Mouse (Mus musculus) cerebellum, adult 8-10 months (tissue): ENCODE data around the gene 1700023F06Rik.

Experiments used
- DNase-seq: peaks from one replicate; pipeline ENCODE4 v3.0.0; 2022

Gene 1700023F06Rik

DNA sequence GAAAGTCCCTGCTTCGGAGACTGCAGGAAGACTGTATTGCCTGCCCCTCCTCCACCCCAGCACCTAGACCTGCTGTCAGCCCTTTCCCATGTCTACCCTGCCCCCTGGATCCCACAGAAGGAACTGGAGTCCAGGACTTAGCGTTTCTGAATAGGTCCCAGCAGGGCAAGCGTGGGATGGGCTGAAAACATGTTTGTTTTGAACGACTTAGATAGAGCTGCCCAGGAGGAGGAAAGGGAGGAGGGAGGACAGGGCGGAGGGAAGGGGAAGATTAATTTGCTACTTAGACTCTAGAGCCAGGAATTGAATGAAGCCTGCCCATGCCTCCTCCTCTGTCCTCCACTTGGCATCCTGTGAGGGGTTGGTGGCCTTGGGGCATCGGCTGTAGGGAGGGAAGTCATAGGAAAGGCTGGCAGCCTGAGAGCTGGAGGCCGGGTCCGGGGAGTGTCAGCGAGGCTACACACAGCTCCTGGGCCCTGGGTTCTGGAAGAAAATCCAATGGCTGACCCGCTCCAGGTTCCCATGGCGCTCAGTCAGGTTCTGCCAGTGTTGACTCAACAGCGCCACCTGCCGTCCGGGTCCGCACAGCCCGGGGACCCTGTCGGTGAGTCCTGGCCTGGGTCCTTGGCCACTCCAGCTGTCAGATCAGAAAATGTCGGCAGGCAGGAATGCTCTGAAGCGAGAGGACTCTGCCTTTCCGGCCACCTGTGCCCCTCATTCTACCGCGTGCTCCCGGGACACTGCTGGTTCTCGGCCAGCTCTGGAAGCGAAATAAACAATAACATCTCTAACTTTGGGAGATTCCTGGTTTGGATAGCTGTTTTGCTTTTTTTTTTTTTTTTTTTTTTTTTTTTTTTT is 49.5 kb downstream of the 1700023F06Rik start:
- peak; percentile 98 for DNase-seq

DNA sequence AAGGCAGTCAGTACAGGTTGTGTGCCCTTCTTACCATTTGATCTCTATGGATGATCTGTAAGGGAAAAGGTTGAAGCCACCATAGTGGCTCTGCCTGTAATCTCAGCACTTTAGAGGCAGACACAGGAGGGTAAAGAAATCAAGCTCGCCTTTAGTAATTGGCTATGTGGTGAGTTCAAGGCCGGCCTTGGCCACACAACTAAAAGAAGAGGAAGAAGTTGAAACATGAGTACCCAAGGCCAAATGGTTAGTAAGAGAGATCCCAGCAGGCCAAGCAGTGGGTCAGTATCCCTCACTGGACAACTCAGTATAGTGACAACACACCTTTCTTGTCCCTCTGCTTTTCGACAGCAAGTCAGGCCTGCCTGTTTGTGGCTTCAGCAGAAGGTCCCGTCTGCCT is 58.6 kb downstream of the 1700023F06Rik start:
- no peak for DNase-seq
